Mouse (Mus musculus): ENCODE measurements around the gene Zfp687. TPM values are rescaled to one million over a fixed set of nuclear protein-coding genes. Genes with fewer than 3 reads are reported as not detected.
"Not testable (repeated sequence)": the region's sequence is repeated elsewhere in the genome, so short reads cannot be mapped to it uniquely, and the experiment has no call there.

The Zfp687 gene
- polyA plus RNA-seq, 1 experiment from 2014 or later: 17.6 TPM

DNA sequence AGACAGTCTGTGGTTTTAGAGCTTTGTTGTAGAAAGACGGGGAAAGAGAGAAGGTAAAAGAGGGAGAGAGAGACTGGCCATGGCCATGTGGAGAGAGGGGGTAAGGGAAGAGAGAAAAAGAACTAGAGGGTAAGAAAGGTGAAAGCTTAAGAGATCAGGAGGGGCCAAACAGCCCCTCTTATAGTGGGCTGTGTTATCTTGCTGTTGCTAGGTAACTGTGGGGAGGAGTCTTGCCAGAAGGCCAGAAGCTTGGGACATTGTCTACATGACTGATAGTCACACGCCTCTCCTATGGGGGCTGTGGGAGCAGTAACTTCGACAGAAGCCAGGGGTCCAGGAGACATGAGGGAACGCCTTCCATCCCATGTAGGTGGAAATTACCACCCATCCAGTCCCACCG, 10.0 kb upstream of the Zfp687 start:
- Histone ChIP-seq H3K36me3 (ENCODE audit: control insufficient read depth, insufficient read depth, low read length) (no peaks in the 10 kb centered on the region), H3K27me3 (replicated peaks; ENCODE audit: control insufficient read depth, insufficient read depth, low read length) (no peaks in the 10 kb centered on the region), H3K9me3 (ENCODE audit: control insufficient read depth, low read length) (no peaks in the 10 kb centered on the region), H3K4me1 (ENCODE audit: control insufficient read depth, insufficient read depth, low read length) (peaks cover 25% of the 10 kb centered on the region), H3K27ac (ENCODE audit: low read length) (no peak overlapping the region), H3K4me3 (ENCODE audit: low read length) (no peak overlapping the region), H3K4me2 (ENCODE audit: low read depth, low read length) (peak overlapping the region; percentile 36), H3K9ac (ENCODE audit: low read depth, low read length) (no peak overlapping the region)
- WGBS: 39% methylated on average over 5 of the region's 5 CpGs
- ATAC-seq: peak; percentile 1; the same call in 1 of the 2 replicates

DNA sequence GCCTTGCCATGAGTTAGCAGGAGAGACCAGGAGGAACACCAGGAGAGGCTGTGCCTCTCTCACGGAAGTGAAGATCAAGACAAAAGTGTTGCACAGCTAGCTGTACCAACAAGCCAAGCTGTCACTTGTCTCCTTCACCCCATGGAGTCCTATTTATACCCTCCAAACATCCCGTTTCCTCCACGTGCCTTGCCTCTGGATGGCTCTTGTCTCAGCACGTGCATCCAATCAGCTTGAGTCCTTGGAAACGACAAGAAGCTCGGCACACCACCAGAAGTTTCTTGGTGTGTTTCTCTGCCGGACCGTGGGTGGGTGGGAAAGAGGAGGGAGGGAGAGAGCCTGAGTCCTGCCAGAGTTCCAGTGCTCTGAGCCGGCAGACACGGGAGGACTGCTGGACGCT, 9.3 kb upstream of the Zfp687 start:
- H3K9me3 ChIP-seq (ENCODE audit: control insufficient read depth, low read length): no peaks in the 10 kb centered on the region
- ATAC-seq: 0 out of 2 replicates have a peak, but pooled peaks have one; percentile 10
- H3K4me1 ChIP-seq (ENCODE audit: control insufficient read depth, insufficient read depth, low read length): peaks cover 25% of the 10 kb centered on the region
- H3K4me3 ChIP-seq (ENCODE audit: low read length): no peak overlapping the region
- peak overlapping the region; percentile 21; the same call in 1 of the 2 replicates for H3K9ac ChIP-seq (ENCODE audit: low read depth, low read length)
- peak overlapping the region; percentile 36 for H3K4me2 ChIP-seq (ENCODE audit: low read depth, low read length)
- H3K36me3 ChIP-seq (ENCODE audit: control insufficient read depth, insufficient read depth, low read length): no peaks in the 10 kb centered on the region
- no peak overlapping the region for H3K27ac ChIP-seq (ENCODE audit: low read length)
- no peaks in the 10 kb centered on the region for H3K27me3 ChIP-seq (replicated peaks; ENCODE audit: control insufficient read depth, insufficient read depth, low read length)
- 26% methylated on average over 11 of the region's 11 CpGs for WGBS

DNA sequence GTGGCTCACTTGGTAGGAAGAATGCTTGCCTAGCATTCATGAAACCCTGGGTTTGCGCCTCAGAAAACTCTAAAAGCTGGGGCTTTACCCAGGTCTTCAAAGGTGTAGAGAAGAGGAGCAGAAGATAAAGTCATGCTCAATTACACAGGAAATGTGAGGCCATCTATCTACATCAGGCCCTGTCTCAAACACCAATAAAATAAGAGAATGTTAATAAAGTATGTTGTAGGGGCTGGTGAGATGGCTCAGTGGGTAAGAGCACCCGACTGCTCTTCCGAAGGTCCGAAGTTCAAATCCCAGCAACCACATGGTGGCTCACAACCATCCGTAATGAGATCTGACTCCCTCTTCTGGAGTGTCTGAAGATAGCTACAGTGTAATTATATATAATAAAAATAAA, 5.7 kb upstream of the Zfp687 start:
- H3K9me3 ChIP-seq (ENCODE audit: control insufficient read depth, low read length); H3K9ac ChIP-seq (ENCODE audit: low read depth, low read length); ATAC-seq; H3K27me3 ChIP-seq (replicated peaks; ENCODE audit: control insufficient read depth, insufficient read depth, low read length); H3K27ac ChIP-seq (ENCODE audit: low read length); H3K36me3 ChIP-seq (ENCODE audit: control insufficient read depth, insufficient read depth, low read length); H3K4me3 ChIP-seq (ENCODE audit: low read length); H3K4me1 ChIP-seq (ENCODE audit: control insufficient read depth, insufficient read depth, low read length); H3K4me2 ChIP-seq (ENCODE audit: low read depth, low read length): not testable (repeated sequence)
- 88% methylated on average over 5 of the region's 5 CpGs for WGBS

DNA sequence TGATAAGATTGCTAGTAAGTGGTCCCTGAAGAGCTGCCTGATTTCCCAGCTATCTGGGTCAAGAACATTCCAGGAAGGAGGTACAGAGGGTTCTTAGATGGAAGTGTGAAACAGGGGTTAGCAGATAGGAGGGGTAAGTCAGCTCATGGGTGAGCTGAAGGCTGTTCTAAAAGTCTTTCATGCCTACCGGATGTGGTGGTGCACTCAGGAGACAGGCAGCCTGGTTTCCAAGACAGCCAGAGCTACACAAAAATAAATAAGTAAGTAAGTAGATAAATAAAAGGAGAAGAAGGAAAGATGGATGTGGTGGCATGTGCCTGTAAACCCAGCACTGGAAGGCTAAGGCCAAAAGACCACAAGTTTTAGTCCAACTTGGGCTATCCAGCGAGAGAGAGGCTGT, 3.5 kb upstream of the Zfp687 start:
- no peaks in the 10 kb centered on the region for H3K9me3 ChIP-seq (ENCODE audit: control insufficient read depth, low read length)
- no peaks in the 10 kb centered on the region for H3K36me3 ChIP-seq (ENCODE audit: control insufficient read depth, insufficient read depth, low read length)
- WGBS: 89% methylated on average over 2 of the region's 2 CpGs
- no peaks in the 10 kb centered on the region for H3K27me3 ChIP-seq (replicated peaks; ENCODE audit: control insufficient read depth, insufficient read depth, low read length)
- H3K27ac ChIP-seq (ENCODE audit: low read length): no peak overlapping the region
- no peak for ATAC-seq
- peaks cover 5% of the 10 kb centered on the region; the same call in 1 of the 2 replicates for H3K4me1 ChIP-seq (ENCODE audit: control insufficient read depth, insufficient read depth, low read length)
- H3K4me2 ChIP-seq (ENCODE audit: low read depth, low read length): no peak overlapping the region
- no peak overlapping the region for H3K4me3 ChIP-seq (ENCODE audit: low read length)
- no peak overlapping the region for H3K9ac ChIP-seq (ENCODE audit: low read depth, low read length)

DNA sequence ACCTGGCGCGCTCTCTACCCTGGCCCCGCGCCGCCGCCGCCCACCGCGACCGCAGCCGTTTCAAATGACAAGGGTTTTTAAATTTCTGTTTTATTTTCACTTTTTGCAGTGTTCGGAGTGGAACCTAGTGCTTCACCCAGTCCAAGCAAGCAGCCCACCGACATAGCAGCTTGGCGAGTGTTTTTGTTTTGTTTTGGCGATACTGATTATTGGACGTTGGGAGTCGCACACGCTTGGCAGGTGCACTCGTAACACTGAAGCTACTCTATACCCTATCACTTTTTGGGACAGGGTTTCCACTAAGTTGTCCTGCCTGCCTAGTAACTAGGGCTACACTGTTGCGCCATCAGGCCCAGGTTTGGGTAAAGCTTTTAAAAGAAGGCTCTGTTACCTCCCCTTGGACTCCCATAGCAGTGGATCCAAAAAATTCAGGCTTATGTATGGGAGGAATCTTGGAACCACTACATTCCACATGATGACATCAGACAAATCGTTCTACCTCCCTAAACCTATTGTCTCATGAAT, 1.3 kb upstream of the Zfp687 start:
- Histone ChIP-seq H3K36me3 (ENCODE audit: control insufficient read depth, insufficient read depth, low read length) (peaks cover 4% of the 10 kb centered on the region; the same call in 1 of the 2 replicates), H3K27me3 (replicated peaks; ENCODE audit: control insufficient read depth, insufficient read depth, low read length) (no peaks in the 10 kb centered on the region), H3K4me1 (ENCODE audit: control insufficient read depth, insufficient read depth, low read length) (peaks cover 10% of the 10 kb centered on the region; the same call in 1 of the 2 replicates), H3K27ac (ENCODE audit: low read length) (peak overlapping the region; percentile 92), H3K9ac (ENCODE audit: low read depth, low read length) (peak overlapping the region; percentile 69), H3K4me3 (ENCODE audit: low read length) (peak overlapping the region; percentile 76), H3K9me3 (ENCODE audit: control insufficient read depth, low read length) (no peaks in the 10 kb centered on the region), H3K4me2 (ENCODE audit: low read depth, low read length) (peak overlapping the region; percentile 84)
- 4% methylated on average over 21 of the region's 21 CpGs for WGBS
- no peak for ATAC-seq

DNA sequence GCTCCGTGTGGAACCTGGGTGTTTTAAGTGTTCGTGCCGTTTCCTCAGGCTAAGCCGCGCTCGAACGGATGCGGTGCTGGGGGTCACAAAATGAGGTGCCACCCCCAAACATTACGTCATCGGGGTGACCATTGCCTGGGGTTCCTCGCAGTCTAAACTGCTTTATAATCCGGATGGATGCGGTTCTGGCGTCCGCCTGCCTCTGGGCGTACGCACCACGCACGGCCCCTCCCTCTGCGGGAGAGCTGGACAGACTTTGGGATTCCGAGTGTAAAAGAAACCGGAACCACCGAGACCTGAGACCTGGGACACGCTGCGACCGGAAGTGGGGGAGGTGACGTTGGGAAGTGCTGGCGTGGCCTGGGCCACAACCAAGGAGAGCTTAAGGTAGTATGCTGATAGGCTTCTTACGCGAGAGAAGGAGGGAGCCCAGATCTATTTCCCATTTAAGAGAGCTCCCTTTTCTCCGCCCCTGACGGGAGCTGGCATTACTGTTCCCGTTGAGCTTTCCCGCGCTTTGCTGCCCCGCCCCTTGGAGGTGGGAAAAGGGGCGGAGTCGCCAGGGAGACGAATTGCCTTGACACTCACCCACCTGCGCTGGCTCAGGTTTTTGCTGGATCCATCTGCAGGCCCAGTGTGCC, 763 bp upstream of the Zfp687 start:
- ATAC-seq: peak; percentile 85

DNA sequence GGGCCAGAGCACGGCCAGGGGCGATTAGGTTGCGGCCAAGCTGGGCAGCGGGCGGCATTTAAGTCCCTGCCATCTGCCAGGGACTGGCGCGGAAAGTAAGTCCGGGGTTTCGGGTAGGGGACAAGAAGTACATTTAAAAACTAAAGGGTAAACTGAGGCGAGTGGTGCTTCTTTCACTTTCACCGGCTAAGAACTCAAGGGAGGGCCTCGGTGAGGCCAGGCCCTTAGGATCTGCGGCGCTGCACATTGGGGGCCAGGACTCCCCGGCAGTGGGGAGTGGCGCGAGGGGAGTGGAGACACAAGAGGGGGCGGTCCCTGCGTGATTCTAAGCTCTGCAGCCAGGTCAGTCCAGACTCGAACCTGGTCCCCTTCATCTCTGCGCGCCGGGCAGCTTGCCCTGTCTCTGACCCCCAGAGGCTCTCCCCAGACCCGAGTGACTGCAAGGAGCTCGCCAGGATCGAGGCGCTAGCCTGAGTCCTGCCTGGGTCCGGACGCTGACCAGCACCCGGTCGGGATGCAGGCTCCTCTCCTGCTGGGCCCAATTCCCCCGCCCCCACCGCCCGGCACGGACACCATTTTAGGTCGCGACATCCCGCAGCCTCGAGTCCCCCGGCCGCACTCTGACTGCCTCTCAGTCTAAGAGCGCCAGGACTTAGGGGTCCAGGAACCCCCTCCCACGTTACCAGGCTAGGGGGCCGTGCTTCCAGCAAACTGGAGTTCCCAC, 658 bp downstream of the Zfp687 start:
- Histone ChIP-seq H3K4me2 (ENCODE audit: low read depth, low read length) (peak overlapping the region; percentile 73), H3K36me3 (ENCODE audit: control insufficient read depth, insufficient read depth, low read length) (peaks cover 17% of the 10 kb centered on the region; the same call in 1 of the 2 replicates), H3K4me3 (ENCODE audit: low read length) (peak overlapping the region; percentile 76), H3K4me1 (ENCODE audit: control insufficient read depth, insufficient read depth, low read length) (peaks cover 10% of the 10 kb centered on the region; the same call in 1 of the 2 replicates), H3K9me3 (ENCODE audit: control insufficient read depth, low read length) (no peaks in the 10 kb centered on the region), H3K9ac (ENCODE audit: low read depth, low read length) (peak overlapping the region; percentile 85), H3K27me3 (replicated peaks; ENCODE audit: control insufficient read depth, insufficient read depth, low read length) (no peaks in the 10 kb centered on the region), H3K27ac (ENCODE audit: low read length) (peak overlapping the region; percentile 83)
- ATAC-seq: peak; percentile 14; the same call in 1 of the 2 replicates
- under 1% methylated on average over 44 of the region's 44 CpGs for WGBS

More for the DNA sequence above, 763 bp upstream of the Zfp687 start:
- Histone ChIP-seq H3K9me3 (ENCODE audit: control insufficient read depth, low read length) (no peaks in the 10 kb centered on the region), H3K4me1 (ENCODE audit: control insufficient read depth, insufficient read depth, low read length) (peaks cover 10% of the 10 kb centered on the region; the same call in 1 of the 2 replicates), H3K36me3 (ENCODE audit: control insufficient read depth, insufficient read depth, low read length) (peaks cover 8% of the 10 kb centered on the region; the same call in 1 of the 2 replicates), H3K4me3 (ENCODE audit: low read length) (peak overlapping the region; percentile 76), H3K27me3 (replicated peaks; ENCODE audit: control insufficient read depth, insufficient read depth, low read length) (no peaks in the 10 kb centered on the region), H3K4me2 (ENCODE audit: low read depth, low read length) (peak overlapping the region; percentile 84), H3K27ac (ENCODE audit: low read length) (peak overlapping the region; percentile 92), H3K9ac (ENCODE audit: low read depth, low read length) (peak overlapping the region; percentile 69)
- WGBS: under 1% methylated on average over 40 of the region's 40 CpGs

DNA sequence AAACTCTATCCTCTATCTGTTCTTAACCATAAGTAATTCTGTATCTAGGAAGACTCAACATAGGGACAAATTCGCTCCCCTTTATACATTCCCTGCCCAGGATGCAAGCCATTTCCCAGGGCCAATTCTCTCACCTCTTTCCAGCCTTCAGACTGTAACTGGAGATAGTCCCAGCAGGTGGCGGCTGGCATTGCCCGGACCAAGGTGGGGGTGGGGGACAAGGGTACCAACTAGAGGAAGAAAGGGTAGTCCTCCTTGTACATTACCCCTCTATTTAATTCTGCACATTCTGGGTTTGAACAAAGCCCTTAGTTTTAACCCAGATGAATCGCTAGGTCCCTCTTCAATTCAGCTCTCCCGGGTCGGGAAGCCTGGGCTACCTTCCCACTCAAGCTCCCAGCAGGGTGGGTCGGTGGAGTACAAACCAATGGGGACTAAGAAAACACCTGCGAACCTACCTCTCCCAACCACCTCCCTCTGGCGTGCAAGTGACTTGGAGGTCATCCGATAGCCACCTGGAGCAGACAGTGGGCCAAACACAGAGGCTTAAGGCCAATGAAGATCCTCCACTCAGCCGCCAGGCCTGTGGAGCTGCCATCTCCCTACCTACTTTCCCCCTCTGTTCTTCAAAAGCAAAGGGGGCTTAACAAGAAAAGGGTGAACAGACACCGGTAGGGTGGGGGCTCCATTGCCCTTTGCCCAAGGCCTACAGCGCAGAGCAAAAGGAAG, 1.4 kb downstream of the Zfp687 start:
- 14% methylated on average over 13 of the region's 13 CpGs for WGBS
- ATAC-seq: no peak

DNA sequence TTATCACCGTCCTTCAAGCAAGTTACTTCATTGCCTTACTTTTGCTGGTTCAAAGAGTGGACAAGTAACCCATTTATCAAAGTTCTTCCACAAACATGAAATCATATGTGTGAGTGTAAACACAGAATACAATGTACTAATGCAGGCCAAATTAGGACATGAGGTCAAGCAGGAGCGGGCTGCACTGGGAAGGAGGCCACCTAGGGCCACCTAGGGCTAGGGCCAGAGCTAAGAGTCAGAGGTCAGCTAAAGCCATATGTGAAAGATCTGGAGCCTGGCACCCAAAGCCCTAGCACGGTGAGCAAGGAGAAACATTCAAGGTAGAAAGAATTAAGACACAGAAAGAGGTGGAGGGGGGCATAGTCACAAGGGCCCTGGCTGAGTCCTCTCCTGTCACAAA, 2.3 kb downstream of the Zfp687 start:
- peaks cover 10% of the 10 kb centered on the region; the same call in 1 of the 2 replicates for H3K4me1 ChIP-seq (ENCODE audit: control insufficient read depth, insufficient read depth, low read length)
- H3K4me2 ChIP-seq (ENCODE audit: low read depth, low read length): no peak overlapping the region
- peaks cover 25% of the 10 kb centered on the region for H3K36me3 ChIP-seq (ENCODE audit: control insufficient read depth, insufficient read depth, low read length)
- H3K9ac ChIP-seq (ENCODE audit: low read depth, low read length): no peak overlapping the region
- no peaks in the 10 kb centered on the region for H3K27me3 ChIP-seq (replicated peaks; ENCODE audit: control insufficient read depth, insufficient read depth, low read length)
- WGBS: 81% methylated on average over 3 of the region's 3 CpGs
- no peaks in the 10 kb centered on the region for H3K9me3 ChIP-seq (ENCODE audit: control insufficient read depth, low read length)
- ATAC-seq: no peak
- no peak overlapping the region for H3K4me3 ChIP-seq (ENCODE audit: low read length)
- no peak overlapping the region for H3K27ac ChIP-seq (ENCODE audit: low read length)

More for the DNA sequence above, 1.4 kb downstream of the Zfp687 start:
- Histone ChIP-seq H3K27ac (ENCODE audit: low read length) (peak overlapping the region; percentile 83), H3K4me2 (ENCODE audit: low read depth, low read length) (peak overlapping the region; percentile 73), H3K9ac (ENCODE audit: low read depth, low read length) (peak overlapping the region; percentile 85), H3K36me3 (ENCODE audit: control insufficient read depth, insufficient read depth, low read length) (peaks cover 19% of the 10 kb centered on the region), H3K4me3 (ENCODE audit: low read length) (peak overlapping the region; percentile 76), H3K4me1 (ENCODE audit: control insufficient read depth, insufficient read depth, low read length) (peaks cover 10% of the 10 kb centered on the region; the same call in 1 of the 2 replicates), H3K9me3 (ENCODE audit: control insufficient read depth, low read length) (no peaks in the 10 kb centered on the region), H3K27me3 (replicated peaks; ENCODE audit: control insufficient read depth, insufficient read depth, low read length) (no peaks in the 10 kb centered on the region)

All from intestine, embryonic 16.5 days (tissue).